Mouse (Mus musculus) lung, postnatal 0 days (tissue): Measurements from ENCODE around the gene Polr1c. TPM values are rescaled to one million over a fixed set of nuclear protein-coding genes. Genes with fewer than 3 reads are reported as not detected.
A peak's percentile ranks its signal among the peaks of the same experiment; 100 is the strongest.

ENCODE experiments used
- ATAC-seq: fragments of 200-750 bp; cut with Nextera tagmentation; 2 replicates; pipeline ENCODE4 v1.8.0; 2017; ENCODE audit warnings: moderate library complexity
- DNase-seq: peaks from one replicate; pipeline ENCODE4 v3.0.0-alpha.2; 2016; ENCODE audit warnings: low spot score
- H3K27ac ChIP-seq: fragments of 300-500 bp; sonication (generic); 2 replicates; pipeline ENCODE4 v1.5.1; 2014; ENCODE audit warnings: antibody characterized with exemption, mild to moderate bottlenecking, low read length, mixed read lengths
- H3K27me3 ChIP-seq: fragments of 300-500 bp; sonication (generic); replicated peaks from 2 replicates; pipeline ENCODE4 v1.6.1; 2014; ENCODE audit warnings: low read length, mixed read lengths; ENCODE audit not compliant: insufficient read depth
- H3K36me3 ChIP-seq: fragments of 300-500 bp; sonication (generic); 2 replicates; pipeline ENCODE4 v1.6.1; 2014; ENCODE audit warnings: low read length, mixed read lengths; ENCODE audit not compliant: insufficient read depth
- H3K4me1 ChIP-seq: fragments of 300-500 bp; sonication (generic); 2 replicates; pipeline ENCODE4 v1.6.1; 2014; ENCODE audit warnings: antibody characterized with exemption, low read depth, low read length, mixed read lengths; ENCODE audit not compliant: insufficient read depth
- H3K4me2 ChIP-seq: fragments of 300-500 bp; sonication (generic); replicated peaks from 2 replicates; pipeline ENCODE4 v1.6.1; 2014; ENCODE audit warnings: low read depth, mild to moderate bottlenecking, low read length, moderate library complexity, mixed read lengths
- H3K4me3 ChIP-seq: fragments of 300-500 bp; sonication (generic); 2 replicates; pipeline ENCODE4 v1.5.1; 2014; ENCODE audit warnings: low read depth, low read length
- H3K9ac ChIP-seq: fragments of 300-500 bp; sonication (generic); replicated peaks from 2 replicates; pipeline ENCODE4 v1.6.1; 2014; ENCODE audit warnings: low read depth, mild to moderate bottlenecking
- H3K9me3 ChIP-seq: fragments of 300-500 bp; sonication (generic); 2 replicates; pipeline ENCODE4 v1.6.1; 2016; ENCODE audit warnings: low read length, mixed read lengths
- CTCF ChIP-seq: IDR thresholded peaks from 2 replicates; pipeline ENCODE4 v1.5.1; 2016; ENCODE audit warnings: antibody characterized with exemption, mild to moderate bottlenecking
- EP300 ChIP-seq: IDR thresholded peaks from 2 replicates; pipeline ENCODE4 v1.6.1; 2016; ENCODE audit warnings: antibody characterized with exemption, mild to moderate bottlenecking, control low read depth
- WGBS: fragments of 180-500 bp; shearing (Covaris S2); extraction: QIAGEN DNeasy Blood & Tissue Kit; methylation state at CpG from one replicate; pipeline ENCODE4 v1.1.7; 2014; 5-methylcytosine and 5-hydroxymethylcytosine counted together
- polyA plus RNA-seq: library from polyadenylated mRNA; unstranded; fragments of >200 nt; fragmentation: Nextera tagmentation; extraction: Ambion mirVana; gene quantifications from 2 replicates; pipeline ENCODE4 v1.2.1, GENCODE M21; 2015

The Polr1c gene
- polyA plus RNA-seq, 1 experiment from 2014 or later = 89.9 TPM

- WGBS = 88% methylated on average over 7 of the region's 7 CpGs
- Histone ChIP-seq H3K4me2 (no peak overlapping the region), H3K9ac (no peak overlapping the region), H3K27me3 (no peaks in the 10 kb centered on the region), H3K27ac (no peak overlapping the region), H3K9me3 (no peaks in the 10 kb centered on the region), H3K36me3 (peaks cover 28% of the 10 kb centered on the region; the same call in 1 of the 2 replicates), H3K4me3 (no peak overlapping the region), H3K4me1 (no peaks in the 10 kb centered on the region)
- DNase-seq = no peak
- no peak for ATAC-seq
- no peak for TF ChIP-seq EP300
- TF ChIP-seq CTCF = no peak
Observed at GRCm38 (mm10) chr17:46227576-46227975, 20.3 kb downstream of the Polr1c start.

GRCm38 (mm10) chr17:46221601-46222000 lies 26.3 kb downstream of the Polr1c start:
- peaks cover 63% of the 10 kb centered on the region; the same call in 1 of the 2 replicates for H3K36me3 ChIP-seq
- no peak for DNase-seq
- WGBS = 94% methylated on average over 3 of the region's 3 CpGs
- H3K4me1 ChIP-seq = no peaks in the 10 kb centered on the region
- H3K27ac ChIP-seq = no peak overlapping the region
- no peak for TF ChIP-seq CTCF
- H3K9ac ChIP-seq = no peak overlapping the region
- no peak overlapping the region for H3K4me2 ChIP-seq
- H3K9me3 ChIP-seq = no peaks in the 10 kb centered on the region
- no peaks in the 10 kb centered on the region for H3K27me3 ChIP-seq
- no peak overlapping the region for H3K4me3 ChIP-seq
- ATAC-seq = no peak

GRCm38 (mm10) chr17:46210550-46210949 lies 37.3 kb downstream of the Polr1c start:
- Histone ChIP-seq H3K4me1 (no peaks in the 10 kb centered on the region), H3K36me3 (peaks cover 51% of the 10 kb centered on the region), H3K9ac (no peak overlapping the region), H3K4me3 (no peak overlapping the region), H3K27ac (no peak overlapping the region), H3K9me3 (no peaks in the 10 kb centered on the region), H3K4me2 (no peak overlapping the region), H3K27me3 (no peaks in the 10 kb centered on the region)
- no peak for TF ChIP-seq EP300
- TF ChIP-seq CTCF = no peak
- DNase-seq (no peak), ATAC-seq (no peak)
- 80% methylated on average over 3 of the region's 3 CpGs for WGBS

- no peak overlapping the region for H3K27ac ChIP-seq
- no peak for DNase-seq
- H3K4me2 ChIP-seq = no peak overlapping the region
- no peak overlapping the region for H3K4me3 ChIP-seq
- no peaks in the 10 kb centered on the region for H3K27me3 ChIP-seq
- TF ChIP-seq CTCF = no peak
- TF ChIP-seq EP300 = no peak
- H3K9me3 ChIP-seq = no peaks in the 10 kb centered on the region
- H3K4me1 ChIP-seq = peaks cover 5% of the 10 kb centered on the region; the same call in 1 of the 2 replicates
- H3K9ac ChIP-seq = no peak overlapping the region
- peaks cover 32% of the 10 kb centered on the region; the same call in 1 of the 2 replicates for H3K36me3 ChIP-seq
- ATAC-seq = no peak
Observed at GRCm38 (mm10) chr17:46206676-46207075, 41.2 kb downstream of the Polr1c start.

- H3K9ac ChIP-seq = peak overlapping the region; percentile 67
- H3K4me1 ChIP-seq = peaks cover 5% of the 10 kb centered on the region; the same call in 1 of the 2 replicates
- WGBS = under 1% methylated on average over 20 of the region's 20 CpGs
- H3K9me3 ChIP-seq = no peaks in the 10 kb centered on the region
- H3K4me3 ChIP-seq = peak overlapping the region; percentile 91
- H3K36me3 ChIP-seq = peaks cover 15% of the 10 kb centered on the region; the same call in 1 of the 2 replicates
- peak; percentile 36 for DNase-seq
- TF ChIP-seq EP300 = no peak
- TF ChIP-seq CTCF = no peak
- H3K27me3 ChIP-seq = no peaks in the 10 kb centered on the region
- H3K4me2 ChIP-seq = peak overlapping the region; percentile 84
- peak overlapping the region; percentile 62 for H3K27ac ChIP-seq
- peak; percentile 25 for ATAC-seq
Observed at GRCm38 (mm10) chr17:46203078-46203477, 44.8 kb downstream of the Polr1c start.

GRCm38 (mm10) chr17:46202421-46203071 lies 45.3 kb downstream of the Polr1c start, which contains the start of the genes Polh and Xpo5:
TSS of gene Polh (minus strand) at chr17:46202645.
TSS of gene Xpo5 (plus strand) at chr17:46202782.
- WGBS = under 1% methylated on average over 64 of the region's 66 CpGs
- H3K36me3 ChIP-seq = peaks cover 12% of the 10 kb centered on the region; the same call in 1 of the 2 replicates
- H3K9ac ChIP-seq = peak within 1 kb of the TSS; percentile 67
- peaks cover 5% of the 10 kb centered on the region; the same call in 1 of the 2 replicates for H3K4me1 ChIP-seq
- peak within 1 kb of the TSS; percentile 84 for H3K4me2 ChIP-seq
- H3K27ac ChIP-seq = peak within 1 kb of the TSS; percentile 62
- H3K4me3 ChIP-seq = peak within 1 kb of the TSS; percentile 91
- DNase-seq (peak; percentile 97), ATAC-seq (peak; percentile 98)
- TF ChIP-seq EP300 (no peak), CTCF (peak; percentile 20; the same call in 1 of the 2 replicates)
- no peaks in the 10 kb centered on the region for H3K9me3 ChIP-seq
- no peaks in the 10 kb centered on the region for H3K27me3 ChIP-seq
